Mouse (Mus musculus) limb, embryonic 13.5 days (tissue): ENCODE results near the gene Tbc1d1. TPM values are rescaled to one million over a fixed set of nuclear protein-coding genes. Genes with fewer than 3 reads are reported as not detected.

ENCODE experiments used
- ATAC-seq: fragments of 200-750 bp; cut with Nextera tagmentation; 2 replicates; pipeline ENCODE4 v1.8.0; 2017; ENCODE audit warnings: low read depth, moderate number of reproducible peaks, moderate TSS enrichment; ENCODE audit not compliant: low FRiP score
- H3K27ac ChIP-seq: fragments of 300-500 bp; sonication (generic); 2 replicates; pipeline ENCODE4 v1.5.1; 2015; ENCODE audit warnings: inconsistent platforms, mild to moderate bottlenecking, moderate library complexity
- H3K27me3 ChIP-seq: fragments of 300-500 bp; sonication (generic); 2 replicates; pipeline ENCODE4 v1.6.1; 2015; ENCODE audit warnings: mild to moderate bottlenecking, inconsistent platforms
- H3K36me3 ChIP-seq: fragments of 300-500 bp; sonication (generic); 2 replicates; pipeline ENCODE4 v1.6.1; 2015; ENCODE audit warnings: inconsistent platforms, mild to moderate bottlenecking, moderate library complexity
- H3K4me1 ChIP-seq: fragments of 300-500 bp; sonication (generic); 2 replicates; pipeline ENCODE4 v1.6.1; 2015; ENCODE audit warnings: inconsistent platforms
- H3K4me2 ChIP-seq: fragments of 300-500 bp; sonication (generic); replicated peaks from 2 replicates; pipeline ENCODE4 v1.6.1; 2015; ENCODE audit warnings: inconsistent platforms, mild to moderate bottlenecking, moderate library complexity
- H3K4me3 ChIP-seq: fragments of 300-500 bp; sonication (generic); 2 replicates; pipeline ENCODE4 v1.5.1; 2015; ENCODE audit warnings: moderate library complexity, mild to moderate bottlenecking, inconsistent platforms
- H3K9ac ChIP-seq: fragments of 300-500 bp; sonication (generic); 2 replicates; pipeline ENCODE4 v1.6.1; 2015; ENCODE audit warnings: mild to moderate bottlenecking, inconsistent platforms
- H3K9me3 ChIP-seq: fragments of 300-500 bp; sonication (generic); 2 replicates; pipeline ENCODE4 v1.6.1; 2016; ENCODE audit warnings: inconsistent platforms
- WGBS: fragments of 180-500 bp; shearing (Covaris S2); methylation state at CpG from one replicate; pipeline ENCODE4 v1.1.7; 2015; 5-methylcytosine and 5-hydroxymethylcytosine counted together
- microRNA-seq: library from miRNA; unstranded; fragments of <30 nt; microRNA quantifications from one replicate; pipeline ENCODE4, GENCODE M21; 2016
- polyA plus RNA-seq: library from polyadenylated mRNA; unstranded; fragments of >200 nt; fragmentation: Nextera tagmentation; extraction: Ambion mirVana; gene quantifications from 2 replicates; pipeline ENCODE4 v1.2.1, GENCODE M21; 2015

Tbc1d1 gene
- polyA plus RNA-seq, 1 experiment from 2014 or later: 29.1 TPM

DNA sequence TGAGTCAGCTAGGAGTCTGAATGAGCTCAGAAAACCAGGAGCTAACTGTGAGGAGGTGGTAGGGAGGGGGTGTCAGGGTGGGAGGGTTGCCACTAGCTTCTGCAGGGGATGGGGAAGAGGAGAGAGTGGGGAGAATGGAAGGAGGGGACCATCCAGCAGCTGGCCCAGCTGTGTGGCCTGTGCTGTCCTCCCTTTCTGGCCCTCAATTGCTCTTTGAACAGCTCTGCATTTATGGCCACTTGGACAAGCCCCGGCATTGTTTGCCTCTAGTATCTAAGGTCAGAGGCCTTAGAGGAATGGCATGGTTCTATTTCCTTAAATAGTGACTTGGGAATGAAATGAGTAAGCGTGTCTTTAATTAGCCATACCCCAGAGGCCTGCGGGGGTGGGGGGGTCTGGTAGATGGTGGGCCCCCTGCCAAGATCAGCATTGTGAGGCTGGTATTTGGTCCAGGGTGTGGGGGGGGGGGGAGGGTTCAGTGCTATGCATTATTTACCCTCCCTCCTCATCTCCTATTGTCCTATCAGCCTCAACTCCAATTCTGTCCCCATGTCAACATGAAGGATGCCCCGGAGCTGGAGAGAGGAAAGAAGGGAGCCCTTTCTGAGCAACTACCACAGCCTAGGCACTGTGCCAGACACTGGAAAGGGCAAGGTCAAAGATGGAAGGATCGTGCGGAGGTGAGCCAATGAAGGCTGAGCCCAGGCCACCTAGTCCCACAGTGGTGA lies 233.3 kb downstream of the Tbc1d1 start:
- no peaks in the 10 kb centered on the region for H3K27me3 ChIP-seq
- no peak overlapping the region for H3K4me2 ChIP-seq
- H3K9ac ChIP-seq: no peak overlapping the region
- peak; percentile 74 for ATAC-seq
- peak overlapping the region; percentile 63 for H3K27ac ChIP-seq
- no peak overlapping the region for H3K4me3 ChIP-seq
- 18% methylated on average over 6 of the region's 6 CpGs for WGBS
- no peaks in the 10 kb centered on the region for H3K36me3 ChIP-seq
- peaks cover 47% of the 10 kb centered on the region for H3K4me1 ChIP-seq
- no peaks in the 10 kb centered on the region for H3K9me3 ChIP-seq

DNA sequence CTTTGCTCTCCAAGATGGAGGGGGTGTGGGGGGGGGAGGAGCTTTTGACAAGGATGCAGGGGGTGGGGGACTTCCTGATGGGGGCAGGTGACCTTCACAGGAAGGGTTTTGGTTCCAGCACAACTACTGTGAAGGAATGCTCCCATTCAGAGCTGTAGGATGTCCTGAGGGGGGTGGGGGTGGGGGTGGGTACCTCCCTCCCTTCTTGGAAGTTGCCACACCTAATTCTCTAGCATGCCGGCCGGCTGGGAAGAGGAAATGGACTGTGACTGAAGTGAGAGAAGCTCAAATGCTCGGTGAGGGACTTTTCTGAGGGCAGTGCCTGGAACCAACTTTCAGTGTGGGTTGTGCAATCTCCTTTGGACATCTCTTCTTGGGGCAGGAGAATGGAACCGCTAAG lies 235.2 kb downstream of the Tbc1d1 start:
- Histone ChIP-seq H3K4me1 (peaks cover 40% of the 10 kb centered on the region), H3K4me2 (no peak overlapping the region), H3K27me3 (no peaks in the 10 kb centered on the region), H3K9ac (no peak overlapping the region), H3K9me3 (no peaks in the 10 kb centered on the region), H3K36me3 (no peaks in the 10 kb centered on the region), H3K27ac (no peak overlapping the region), H3K4me3 (no peak overlapping the region)
- WGBS: 41% methylated on average over 4 of the region's 4 CpGs
- no peak for ATAC-seq

DNA sequence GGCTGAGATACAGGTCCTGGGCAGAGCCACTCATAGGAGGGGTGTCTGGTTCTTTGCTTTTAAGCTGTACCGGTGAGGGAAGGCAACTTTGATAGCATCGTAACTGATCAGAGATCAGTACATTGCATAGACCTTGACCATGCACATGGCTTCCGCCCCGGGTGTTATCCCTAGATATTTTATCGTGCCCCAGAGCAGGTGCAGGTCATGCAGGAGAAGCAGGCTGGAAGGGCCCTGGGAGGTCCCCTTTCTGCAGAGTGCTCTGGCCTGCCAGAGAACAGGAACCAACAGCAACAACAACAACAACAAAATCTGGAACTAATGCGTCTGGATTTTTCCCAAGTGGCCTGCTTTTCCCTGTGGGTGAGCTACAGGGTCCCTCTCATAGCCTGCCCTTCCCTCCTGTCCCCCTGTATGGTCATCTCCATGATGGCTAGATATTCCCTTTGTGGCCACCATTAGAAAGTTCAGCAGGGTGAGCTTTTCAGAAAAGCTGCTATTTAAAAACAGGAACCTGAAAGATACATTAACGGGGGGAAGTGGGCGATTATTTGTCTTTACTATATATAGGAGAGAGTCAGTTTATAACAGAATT lies 236.4 kb downstream of the Tbc1d1 start:
- Histone ChIP-seq H3K27ac (no peak overlapping the region), H3K36me3 (no peaks in the 10 kb centered on the region), H3K4me1 (peaks cover 40% of the 10 kb centered on the region), H3K4me2 (no peak overlapping the region), H3K27me3 (no peaks in the 10 kb centered on the region), H3K4me3 (no peak overlapping the region), H3K9me3 (no peaks in the 10 kb centered on the region), H3K9ac (no peak overlapping the region)
- ATAC-seq: no peak
- WGBS: 84% methylated on average over 8 of the region's 8 CpGs

DNA sequence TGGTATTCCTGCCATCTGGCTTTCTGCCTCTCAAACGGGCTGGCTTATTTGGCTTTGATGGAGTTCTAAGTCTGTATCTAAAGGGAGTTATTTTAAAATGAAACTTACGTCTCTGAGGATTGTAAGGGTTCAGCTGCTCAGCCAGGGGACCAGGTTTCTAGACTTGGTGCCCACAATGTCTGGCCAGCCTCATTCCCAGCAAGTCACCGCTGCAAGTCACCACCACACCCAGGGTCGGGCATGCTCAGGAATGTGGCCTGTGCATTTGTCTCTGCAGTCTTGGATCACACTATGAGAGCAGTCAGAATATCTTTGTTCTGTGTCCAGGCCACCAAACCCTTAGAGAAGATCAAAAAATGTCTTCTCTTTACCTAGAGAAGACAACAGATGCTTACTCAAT lies 237.4 kb downstream of the Tbc1d1 start:
- ATAC-seq: no peak
- no peaks in the 10 kb centered on the region for H3K27me3 ChIP-seq
- no peak overlapping the region for H3K9ac ChIP-seq
- H3K4me1 ChIP-seq: peaks cover 34% of the 10 kb centered on the region
- WGBS: 79% methylated on average over 4 of the region's 4 CpGs
- H3K27ac ChIP-seq: no peak overlapping the region
- no peaks in the 10 kb centered on the region for H3K9me3 ChIP-seq
- no peak overlapping the region for H3K4me3 ChIP-seq
- H3K4me2 ChIP-seq: no peak overlapping the region
- no peaks in the 10 kb centered on the region for H3K36me3 ChIP-seq

DNA sequence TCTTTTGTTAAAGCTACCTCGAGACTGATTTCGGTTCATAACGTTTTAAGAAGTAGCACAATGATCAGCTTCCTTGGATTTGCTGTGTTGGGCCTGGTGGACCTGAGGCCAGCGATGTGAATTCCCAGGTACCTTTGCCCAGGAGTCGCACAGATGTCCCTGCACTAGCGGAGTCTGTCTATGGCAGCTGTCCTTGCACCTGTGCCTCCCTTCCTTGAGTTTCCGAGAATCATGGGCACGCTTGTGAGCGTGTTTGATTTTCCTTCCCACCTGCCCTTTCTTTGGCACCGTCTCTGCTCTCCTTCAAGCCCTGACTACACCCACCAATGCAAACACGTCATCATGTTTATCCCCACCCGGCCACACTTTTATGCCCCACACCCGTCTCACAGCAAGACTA lies 242.1 kb downstream of the Tbc1d1 start:
- 79% methylated on average over 13 of the region's 13 CpGs for WGBS
- no peak for ATAC-seq
- no peaks in the 10 kb centered on the region for H3K9me3 ChIP-seq

DNA sequence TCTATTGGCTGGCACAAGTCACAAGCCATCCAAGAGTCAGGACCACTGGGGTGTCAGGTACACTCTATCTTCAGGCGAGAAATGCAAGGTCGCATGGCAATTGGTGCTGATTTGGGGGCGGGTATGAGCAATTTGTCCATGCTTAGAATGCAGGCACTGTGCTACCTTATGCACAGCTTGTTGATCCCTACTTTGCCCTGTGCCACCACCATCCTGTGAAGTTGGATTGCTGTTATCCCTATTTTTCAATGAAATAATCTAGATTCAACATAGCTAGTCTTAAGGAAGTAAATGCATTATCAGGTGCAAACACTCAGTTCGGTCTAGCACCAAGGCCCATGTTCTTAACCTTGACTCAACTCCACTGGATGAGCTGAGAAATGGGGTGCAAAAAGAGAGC lies 244.6 kb downstream of the Tbc1d1 start:
- ATAC-seq: no peak
- WGBS: 89% methylated on average over 4 of the region's 4 CpGs
- no peaks in the 10 kb centered on the region for H3K4me1 ChIP-seq
- H3K9me3 ChIP-seq: no peaks in the 10 kb centered on the region
- H3K36me3 ChIP-seq: no peaks in the 10 kb centered on the region
- H3K4me3 ChIP-seq: no peak overlapping the region
- no peak overlapping the region for H3K9ac ChIP-seq
- H3K4me2 ChIP-seq: no peak overlapping the region
- H3K27me3 ChIP-seq: no peaks in the 10 kb centered on the region
- no peak overlapping the region for H3K27ac ChIP-seq

More for the DNA sequence above, 242.1 kb downstream of the Tbc1d1 start:
- Histone ChIP-seq H3K36me3 (no peaks in the 10 kb centered on the region), H3K4me1 (no peaks in the 10 kb centered on the region), H3K27me3 (no peaks in the 10 kb centered on the region), H3K27ac (no peak overlapping the region), H3K4me2 (no peak overlapping the region), H3K9ac (no peak overlapping the region), H3K4me3 (no peak overlapping the region)

Small RNA genes within 50 kb of the gene (microRNA-seq; reads per million reads assigned to microRNA genes)
- gene Gm22395: not detected

Other genes starting within 250 kb of the Tbc1d1 start
- 17.9 and 18.0 TPM in 2 replicates for gene Rell1, start 187.4 kb upstream of the Tbc1d1 start, polyA plus RNA-seq
- gene Pgm2, start 63.4 kb upstream of the Tbc1d1 start, polyA plus RNA-seq: 32.4 and 32.5 TPM in 2 replicates